Mouse (Mus musculus): ENCODE data around the gene Pias4.
A peak's percentile ranks its signal among the peaks of the same experiment; 100 is the strongest.
"Not testable (repeated sequence)": the region's sequence is repeated elsewhere in the genome, so short reads cannot be mapped to it uniquely, and the experiment has no call there.

The Pias4 gene

GRCm38 (mm10) chr10:81191342-81191982 lies 23.7 kb upstream of the Pias4 start:
- DNase-seq (ENCODE audit: low spot score in 2 of 2): no peak

- DNase-seq (ENCODE audit: low spot score in 2 of 2): no peak
Observed at GRCm38 (mm10) chr10:81190912-81191321, 23.2 kb upstream of the Pias4 start.

GRCm38 (mm10) chr10:81190236-81190911 lies 22.7 kb upstream of the Pias4 start:
- DNase-seq (ENCODE audit: low spot score in 2 of 2): no peak

GRCm38 (mm10) chr10:81189821-81190220 lies 22.1 kb upstream of the Pias4 start:
- no peak for DNase-seq (ENCODE audit: low spot score in 2 of 2)

- DNase-seq (ENCODE audit: low spot score in 2 of 2): no peak
Observed at GRCm38 (mm10) chr10:81187161-81187560, 19.4 kb upstream of the Pias4 start.

GRCm38 (mm10) chr10:81184765-81185164 lies 17.0 kb upstream of the Pias4 start:
- no peak for DNase-seq (ENCODE audit: low spot score in 2 of 2)

GRCm38 (mm10) chr10:81183805-81184204 lies 16.1 kb upstream of the Pias4 start, which contains the start of gene 4930442H23Rik:
Gene 4930442H23Rik, minus strand, starts transcription at chr10:81183849.
- DNase-seq (ENCODE audit: low spot score in 2 of 2): no peak

GRCm38 (mm10) chr10:81182336-81183333 lies 14.9 kb upstream of the Pias4 start, which contains the start of gene Dapk3:
Gene Dapk3, plus strand, starts transcription at chr10:81183005.
- peak; percentile 98 to 99 for DNase-seq (ENCODE audit: low spot score in 2 of 2)

GRCm38 (mm10) chr10:81181860-81182259 lies 14.1 kb upstream of the Pias4 start:
- not testable (repeated sequence) for DNase-seq (ENCODE audit: low spot score in 2 of 2)

GRCm38 (mm10) chr10:81180946-81181345 lies 13.2 kb upstream of the Pias4 start:
- no peak for DNase-seq (ENCODE audit: low spot score in 2 of 2)

GRCm38 (mm10) chr10:81179451-81180342 lies 12.0 kb upstream of the Pias4 start:
- DNase-seq (ENCODE audit: low spot score in 2 of 2): no peak

- no peak for DNase-seq (ENCODE audit: low spot score in 2 of 2)
Observed at GRCm38 (mm10) chr10:81178927-81179326, 11.2 kb upstream of the Pias4 start.

- DNase-seq (ENCODE audit: low spot score in 2 of 2): no peak
Observed at GRCm38 (mm10) chr10:81177958-81178712, 10.4 kb upstream of the Pias4 start.

- DNase-seq (ENCODE audit: low spot score in 2 of 2): no peak
Observed at GRCm38 (mm10) chr10:81177491-81177925, 9.8 kb upstream of the Pias4 start.

- DNase-seq (ENCODE audit: low spot score in 2 of 2): peak; percentile 98 to 99
Observed at GRCm38 (mm10) chr10:81176466-81177271, 8.9 kb upstream of the Pias4 start, which contains the start of gene Eef2. Gene Eef2, plus strand, starts transcription at chr10:81176631.

GRCm38 (mm10) chr10:81175936-81176465 lies 8.3 kb upstream of the Pias4 start:
- no peak for DNase-seq (ENCODE audit: low spot score in 2 of 2)

- not testable (repeated sequence) for DNase-seq (ENCODE audit: low spot score in 2 of 2)
Observed at GRCm38 (mm10) chr10:81175345-81175701, 7.6 kb upstream of the Pias4 start.

GRCm38 (mm10) chr10:81174617-81175344 lies 7.1 kb upstream of the Pias4 start:
- peak; percentile 85 to 88 for DNase-seq (ENCODE audit: low spot score in 2 of 2)
